Mouse (Mus musculus): ENCODE measurements at regions not wholly inside any gene's neighbourhood (a gene's known extent, or its start where the extent isn't known, plus 50 kb on each side); places are given as distances from the start of the nearest gene placed in this dataset. TPM values are rescaled to one million over a fixed set of nuclear protein-coding genes. Genes with fewer than 3 reads are reported as not detected.

- no peak for DNase-seq (ENCODE audit: low spot score)
These were observed 106.3 kb upstream of the Cypt2 start for GRCm38 (mm10) chrX:105393259-105393658.

GRCm38 (mm10) chrX:105413351-105413750 lies 86.2 kb upstream of the Cypt2 start:
- Histone ChIP-seq H3K9ac (replicated peaks; ENCODE audit: low read depth, low read length) (no peak overlapping the region), H3K4me1 (ENCODE audit: control insufficient read depth, insufficient read depth) (no peaks in the 10 kb centered on the region), H3K36me3 (replicated peaks; ENCODE audit: control insufficient read depth, insufficient read depth, low read length) (no peaks in the 10 kb centered on the region), H3K27me3 (ENCODE audit: control insufficient read depth, insufficient read depth, low read length) (no peaks in the 10 kb centered on the region), H3K4me2 (ENCODE audit: low read depth, low read length) (no peak overlapping the region), H3K4me3 (ENCODE audit: low read depth, low read length) (no peak overlapping the region), H3K9me3 (replicated peaks; ENCODE audit: control insufficient read depth, low read length) (no peaks in the 10 kb centered on the region), H3K27ac (ENCODE audit: low read depth) (no peak overlapping the region)
- DNase-seq (ENCODE audit: low spot score): peak; percentile 6
- WGBS: 43% methylated on average over 5 of the region's 5 CpGs
- no peak for ATAC-seq (ENCODE audit: insufficient read depth, low read depth)
- TF ChIP-seq EP300 (IDR thresholded peaks at IDR 0.05; ENCODE audit: low read depth): no peak
- no peak for TF ChIP-seq CTCF (IDR thresholded peaks at IDR 0.05; ENCODE audit: low read depth)

More at GRCm38 (mm10) chrX:105393259-105393658, 106.3 kb upstream of the Cypt2 start:
- TF ChIP-seq CTCF (IDR thresholded peaks at IDR 0.05; ENCODE audit: low read depth): no peak
- no peak for TF ChIP-seq EP300 (IDR thresholded peaks at IDR 0.05; ENCODE audit: low read depth)
- Histone ChIP-seq H3K9me3 (replicated peaks; ENCODE audit: control insufficient read depth, low read length) (no peaks in the 10 kb centered on the region), H3K36me3 (replicated peaks; ENCODE audit: control insufficient read depth, insufficient read depth, low read length) (no peaks in the 10 kb centered on the region), H3K4me3 (ENCODE audit: low read depth, low read length) (no peak overlapping the region), H3K4me2 (ENCODE audit: low read depth, low read length) (no peak overlapping the region), H3K9ac (replicated peaks; ENCODE audit: low read depth, low read length) (no peak overlapping the region), H3K27me3 (ENCODE audit: control insufficient read depth, insufficient read depth, low read length) (no peaks in the 10 kb centered on the region), H3K4me1 (ENCODE audit: control insufficient read depth, insufficient read depth) (no peaks in the 10 kb centered on the region), H3K27ac (ENCODE audit: low read depth) (no peak overlapping the region)
- WGBS: 52% methylated on average over 11 of the region's 11 CpGs
- no peak for ATAC-seq (ENCODE audit: insufficient read depth, low read depth)

- DNase-seq (ENCODE audit: low spot score): peak; percentile 28
- H3K9ac ChIP-seq (replicated peaks; ENCODE audit: low read depth, low read length): no peak overlapping the region
- no peaks in the 10 kb centered on the region for H3K4me1 ChIP-seq (ENCODE audit: control insufficient read depth, insufficient read depth)
- H3K4me2 ChIP-seq (ENCODE audit: low read depth, low read length): no peak overlapping the region
- H3K9me3 ChIP-seq (replicated peaks; ENCODE audit: control insufficient read depth, low read length): no peaks in the 10 kb centered on the region
- TF ChIP-seq CTCF (IDR thresholded peaks at IDR 0.05; ENCODE audit: low read depth) (no peak), EP300 (IDR thresholded peaks at IDR 0.05; ENCODE audit: low read depth) (no peak)
- no peak overlapping the region for H3K27ac ChIP-seq (ENCODE audit: low read depth)
- no peak overlapping the region for H3K4me3 ChIP-seq (ENCODE audit: low read depth, low read length)
- peak; percentile 39; the same call in 1 of the 2 replicates for ATAC-seq (ENCODE audit: insufficient read depth, low read depth)
- H3K36me3 ChIP-seq (replicated peaks; ENCODE audit: control insufficient read depth, insufficient read depth, low read length): no peaks in the 10 kb centered on the region
- no peaks in the 10 kb centered on the region for H3K27me3 ChIP-seq (ENCODE audit: control insufficient read depth, insufficient read depth, low read length)
- 24% methylated on average over 3 of the region's 3 CpGs for WGBS
These were observed 78.6 kb upstream of the Cypt2 start for GRCm38 (mm10) chrX:105420976-105421375.

MicroRNAs in the stretch of these regions (microRNA counts, 519-probe panel; counts per million panel counts)
- not detected for microRNA mmu-miR-325

Small RNA genes lying in the stretch of these regions (microRNA-seq; reads per million reads assigned to microRNA genes)
- gene Mir325: 1.1 reads per million
